Comparison of ENCODE assay signal across 9 mouse cellular contexts in the genomic region with DNA sequence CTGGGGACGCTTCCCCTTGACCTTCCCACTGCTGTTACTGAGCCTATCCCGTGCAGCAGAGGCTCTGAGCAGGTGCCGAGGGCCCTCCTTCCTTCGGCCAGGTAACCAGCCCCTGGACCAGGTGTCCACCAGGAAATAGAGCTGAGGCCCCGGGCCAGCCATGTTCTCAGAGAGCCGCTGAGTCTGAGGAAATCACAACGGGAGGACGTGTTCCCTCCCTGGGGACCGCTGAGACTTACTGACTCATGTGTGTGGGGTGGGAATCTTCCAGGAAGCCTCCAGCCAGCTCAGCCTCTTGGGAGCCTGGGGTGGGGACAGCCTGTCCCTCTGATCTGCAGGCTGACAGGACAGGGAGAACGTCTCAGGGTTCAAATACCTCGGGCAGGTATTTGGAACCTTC. TPM values are rescaled to one million over a fixed set of nuclear protein-coding genes. Genes with fewer than 3 reads are reported as not detected.
DNase-seq lines count a peak whose midpoint lies in the region; ATAC-seq lines count a peak whose summit lies in the region.
"Had no signal": no experiment of that assay in that cellular context is flagged by ENCODE, and none has a peak within 500 bp of the region (broad histone marks: within the 10 kb centered on the region; RNA-seq: fewer than 3 reads in every experiment).

No protein-coding gene starts in this region.

- ATAC-seq in intestine, embryonic 15.5 days, result peak; percentile 19; the same call in 1 of the 2 replicates

- peaks cover 57% of the 10 kb centered on the region for H3K4me1 ChIP-seq in intestine, embryonic 15.5 days (replicated peaks)

- H3K4me2 ChIP-seq in intestine, embryonic 15.5 days (replicated peaks), result peak overlapping the region; percentile 68

- 0 out of 2 replicates have a peak overlapping the region, but pooled peaks have one; percentile 26 for H3K4me3 ChIP-seq in intestine, embryonic 15.5 days (replicated peaks)

- no peaks in the 10 kb centered on the region for H3K9me3 ChIP-seq in intestine, embryonic 15.5 days
- H3K9me3 ChIP-seq: midbrain, embryonic 12.5 days had no signal

- 54% methylated on average over 11 of the region's 11 CpGs for WGBS in intestine, embryonic 15.5 days

- no peak overlapping the region for H3K9ac ChIP-seq in intestine, embryonic 15.5 days
- H3K9ac ChIP-seq: midbrain, embryonic 12.5 days had no signal

- peak; percentile 81 for DNase-seq in adrenal gland, adult 2 months
- no peak for DNase-seq in adrenal gland, adult 8-10 months
- DNase-seq in gastrocnemius, adult 8-10 months (ENCODE audit: low spot score in 2 of 2), result peak; percentile 54 to 72
- DNase-seq in lung, postnatal 25 days (ENCODE audit: low spot score), result peak; percentile 31
- no peak for DNase-seq in layer of hippocampus, adult 18-20 months (ENCODE audit: low spot score in 2 of 2)
- DNase-seq in urinary bladder, postnatal 4 days (ENCODE audit: low spot score in 2 of 2), result no peak
- no peak for DNase-seq in left cerebral cortex, adult 8-10 months (ENCODE audit: low spot score in 2 of 2)

- H3K27ac ChIP-seq in intestine, embryonic 15.5 days, result peak overlapping the region; percentile 75
- H3K27ac ChIP-seq: midbrain, embryonic 12.5 days had no signal

- no peaks in the 10 kb centered on the region for H3K36me3 ChIP-seq in intestine, embryonic 15.5 days
- H3K36me3 ChIP-seq: midbrain, embryonic 12.5 days had no signal

- H3K27me3 ChIP-seq in intestine, embryonic 15.5 days (replicated peaks), result no peaks in the 10 kb centered on the region

RNA-seq across cellular contexts. Expression of a gene that starts 32.1 kb away (rescaled TPM):
- total RNA-seq in adrenal gland, adult 2 months (2021), result 100 to 1,000 TPM; 143 to 149 TPM
- polyA plus RNA-seq in adrenal gland, adult 2 months (2012; rRNA removed), result 46.5 and 53.7 TPM in 2 replicates
- 100 to 1,000 TPM; 114 to 136 (median 132) TPM for total RNA-seq in adrenal gland, adult 8-10 months (2022)
- total RNA-seq in gastrocnemius, adult 8-10 months (2022), result 10 to 100 TPM in 2 of 4 experiments, 1 to 10 TPM in 2; 5.7 to 16.2 (median 12.4) TPM
- polyA plus RNA-seq in intestine, embryonic 15.5 days (2015; fragmentation: Nextera tagmentation; extraction: Ambion mirVana), result 166 and 167 TPM in 2 replicates
- total RNA-seq in layer of hippocampus, adult 18-20 months (2021), result 100 to 1,000 TPM; 121 to 122 TPM
- total RNA-seq in left cerebral cortex, adult 8-10 months (2022), result 10 to 100 TPM; 68.1 to 76.4 (median 71.0) TPM

Comparison
In these comparisons a context has a peak if more than half of its experiments do, and no peak if none do; other contexts are left out.
1. DNase-seq: peak in adrenal gland, adult 2 months (single experiment), gastrocnemius, adult 8-10 months (2 of 2) and lung, postnatal 25 days (single experiment); none in adrenal gland, adult 8-10 months (single experiment), layer of hippocampus, adult 18-20 months (0 of 2), urinary bladder, postnatal 4 days (0 of 2) and left cerebral cortex, adult 8-10 months (0 of 2).
2. RNA of a gene that starts 32.1 kb away (total RNA-seq): 143 to 149 TPM in adrenal gland, adult 2 months, 114 to 136 TPM in adrenal gland, adult 8-10 months, 121 to 122 TPM in layer of hippocampus, adult 18-20 months and 68.1 to 76.4 TPM in left cerebral cortex, adult 8-10 months; 5.7 to 16.2 TPM in gastrocnemius, adult 8-10 months; every median in the first group is over 4 times any median in the second.